Mouse (Mus musculus) thymus, adult 18-20 months (tissue): Measurements from ENCODE around the gene Map7d1.

Experiments used
- DNase-seq, 2 experiments: peaks; one replicate each; pipeline ENCODE4 v3.0.0; 2022; ENCODE audit warnings: mixed read lengths in 2 of 2

Gene Map7d1

DNA sequence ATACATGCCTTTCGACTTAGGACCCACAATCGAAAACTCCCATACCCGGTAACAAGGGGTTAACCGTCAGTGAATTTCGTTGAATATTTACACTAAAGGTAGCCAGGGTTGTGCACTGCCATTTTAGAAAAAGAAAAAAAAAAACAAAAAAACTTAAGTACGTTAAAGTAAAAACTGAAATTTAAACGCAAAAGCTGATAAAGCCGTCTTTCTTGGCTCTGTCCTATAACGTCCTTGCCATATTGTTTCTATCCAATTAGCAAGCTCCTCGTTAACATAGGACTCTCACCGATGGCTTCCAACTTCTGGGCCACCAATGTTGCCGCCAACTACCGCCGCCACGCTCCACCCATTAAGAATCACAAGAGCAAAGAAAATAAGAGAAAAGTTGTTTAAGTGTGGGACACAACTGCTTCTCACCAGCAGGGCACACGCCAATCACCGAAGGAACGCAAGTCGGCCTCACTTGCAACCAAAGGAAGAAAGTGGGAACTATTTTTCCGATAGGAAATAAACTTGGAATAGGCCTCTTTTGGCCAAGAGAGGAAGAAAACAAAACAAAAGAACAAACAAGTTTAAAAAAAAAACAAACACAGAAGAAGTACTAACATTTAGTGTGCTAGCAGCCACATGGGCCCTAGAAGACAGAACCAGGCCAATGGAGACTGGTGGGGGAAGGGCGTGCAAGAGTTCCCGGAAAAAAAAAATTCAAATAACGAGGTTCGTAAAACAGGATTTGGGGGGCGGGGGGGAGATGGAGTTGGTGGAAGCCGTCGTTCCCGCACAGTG is 54.4 kb downstream of the Map7d1 start:
- DNase-seq: peak; percentile 35 to 47

DNA sequence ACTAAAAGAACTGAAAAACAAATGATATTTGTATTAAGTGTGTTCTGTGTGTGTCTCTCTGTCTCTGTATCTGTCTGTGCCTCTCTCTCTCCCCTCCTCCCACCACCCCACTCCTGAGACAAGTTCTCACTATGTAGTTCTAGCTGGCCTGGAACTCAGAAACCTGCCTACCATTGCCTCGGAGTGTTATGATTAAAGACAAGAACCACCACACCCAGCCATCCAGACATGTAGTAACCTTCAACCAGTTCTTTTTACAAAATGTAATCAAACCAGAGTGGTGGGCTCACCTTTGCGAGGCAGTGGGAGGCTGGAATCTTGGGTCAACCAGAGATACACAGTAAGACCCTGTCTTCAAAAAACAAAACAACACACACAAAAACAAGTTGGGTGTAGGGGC is 55.5 kb downstream of the Map7d1 start:
- DNase-seq: no peak

DNA sequence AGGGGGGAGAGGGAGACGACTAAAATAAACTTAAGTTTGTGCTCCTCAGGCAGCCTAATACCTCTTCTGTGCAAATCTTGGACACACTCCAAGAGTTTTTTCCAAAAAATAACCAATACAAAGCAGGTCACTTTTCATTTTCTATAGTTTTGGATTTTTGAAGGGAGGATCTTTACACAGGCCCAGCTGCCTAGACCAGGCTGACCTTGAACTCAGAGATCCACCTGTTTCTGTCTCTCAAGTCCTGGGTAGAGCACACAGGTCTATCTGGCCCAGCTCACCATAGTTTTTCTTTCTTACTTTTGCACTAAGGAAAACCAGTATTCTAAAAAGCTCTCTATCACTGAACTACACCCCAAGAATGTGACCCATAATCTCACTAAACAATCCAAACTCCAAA is 56.1 kb downstream of the Map7d1 start:
- no peak for DNase-seq

DNA sequence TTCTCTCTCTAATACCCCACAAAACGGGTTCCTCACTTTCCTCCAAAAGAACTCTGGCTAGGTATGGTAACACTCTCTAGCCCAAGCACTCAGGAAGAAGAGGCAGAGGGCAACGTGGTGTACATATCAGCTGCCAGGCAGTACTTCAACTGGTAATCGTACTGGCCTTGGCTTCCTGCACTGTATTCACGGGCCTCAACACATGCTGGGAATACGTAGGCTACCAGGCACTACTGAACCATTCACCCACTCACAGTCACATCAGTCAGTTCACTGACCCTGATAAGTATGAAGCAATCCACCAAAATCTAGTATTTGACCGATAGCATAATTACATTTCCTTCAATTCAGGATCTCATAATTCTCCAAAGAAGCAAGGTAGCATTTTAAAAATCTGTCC is 56.6 kb downstream of the Map7d1 start:
- no peak for DNase-seq

DNA sequence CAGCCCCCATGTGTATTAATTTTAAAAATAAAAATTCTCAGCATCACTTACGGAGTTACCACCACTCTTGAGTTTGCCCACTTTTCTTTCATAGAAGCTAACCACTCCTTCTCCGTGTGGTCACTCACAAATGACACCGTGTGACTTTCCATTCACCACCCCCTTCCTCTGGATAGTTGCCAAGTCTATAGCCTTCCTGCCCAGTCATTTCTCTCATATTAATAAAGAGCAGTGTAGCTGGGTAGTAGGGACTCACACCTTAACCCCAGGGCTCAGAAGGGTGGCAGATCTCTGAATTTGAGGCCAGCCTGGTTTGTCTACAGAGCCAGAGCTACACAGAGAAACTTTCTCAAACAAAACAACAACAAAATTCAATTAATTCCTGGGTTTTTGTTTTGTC is 58.7 kb downstream of the Map7d1 start:
- DNase-seq: no peak

DNA sequence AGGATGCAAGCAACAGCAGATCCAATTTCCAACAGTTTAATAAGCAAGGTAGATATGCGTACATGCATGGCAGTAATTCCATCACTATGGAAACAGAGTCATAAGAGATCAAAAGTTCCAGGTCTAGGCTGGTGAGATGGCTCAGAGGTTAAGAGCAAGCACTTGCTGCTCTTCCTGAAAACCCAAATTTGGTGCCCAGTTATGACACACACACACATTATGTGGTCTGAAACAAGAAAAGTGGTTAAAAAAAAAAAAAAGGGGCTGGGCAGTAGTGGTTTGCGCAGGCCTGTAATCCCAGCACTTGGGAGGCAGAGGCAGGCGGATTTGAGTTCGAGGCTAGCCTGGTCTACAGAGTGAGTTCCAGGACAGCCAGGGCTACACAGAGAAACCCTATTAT is 61.2 kb downstream of the Map7d1 start:
- DNase-seq: no peak

DNA sequence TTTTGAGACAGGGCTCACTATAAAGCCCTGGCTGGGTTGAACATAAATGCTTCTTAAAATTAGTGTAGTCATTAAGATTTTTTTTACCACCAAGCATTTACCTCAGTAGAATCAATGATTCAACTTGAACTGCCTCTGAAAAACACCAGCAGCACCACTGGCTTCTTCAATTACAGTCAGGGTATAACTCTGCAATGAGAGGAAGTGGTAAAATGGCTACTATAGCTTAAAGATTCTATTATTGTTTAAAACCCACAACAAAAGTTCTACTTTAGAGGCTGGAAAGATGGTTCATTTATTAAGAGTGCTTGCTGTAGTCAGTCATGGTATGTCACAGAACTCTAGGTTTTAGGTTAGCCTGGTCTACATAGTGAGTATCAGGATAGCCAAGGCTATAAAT is 61.9 kb downstream of the Map7d1 start:
- DNase-seq: no peak

DNA sequence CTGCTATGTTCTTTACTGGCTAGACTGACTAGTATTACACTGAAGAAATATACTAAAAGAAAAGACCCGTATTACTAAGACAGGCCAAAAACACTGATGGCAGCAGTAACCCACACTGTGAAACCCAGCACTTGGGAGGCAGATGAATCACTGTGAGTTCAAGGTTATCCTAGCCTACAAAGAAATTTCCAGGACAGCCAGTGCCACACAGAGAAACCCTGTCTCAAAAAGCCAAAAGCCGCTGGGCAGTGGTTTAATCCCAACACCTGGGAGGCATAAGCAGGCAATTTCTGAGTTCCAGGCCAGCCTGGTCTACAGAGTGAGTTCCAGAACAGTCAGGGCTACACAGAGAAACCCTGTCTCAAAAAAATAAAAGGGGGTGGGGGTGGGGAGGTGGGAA is 65.5 kb downstream of the Map7d1 start:
- no peak for DNase-seq

DNA sequence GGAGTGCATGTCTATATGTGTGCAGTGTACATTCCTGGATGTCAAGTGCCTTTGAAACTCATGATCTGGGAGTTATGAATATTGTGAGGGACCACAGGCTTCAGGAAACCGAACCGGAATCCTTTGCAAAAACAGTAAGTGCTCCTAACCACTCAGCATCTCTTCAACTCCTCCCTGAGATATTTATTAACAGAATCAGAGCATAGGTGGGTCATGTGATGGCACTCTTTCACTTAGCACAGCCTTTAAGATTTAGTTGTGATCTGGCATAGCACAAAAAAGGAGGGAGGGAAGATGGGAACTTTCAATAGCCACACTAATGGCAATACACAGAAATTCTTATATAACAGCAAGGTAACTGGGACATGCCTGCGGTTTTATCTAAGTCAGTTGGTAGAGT is 69.0 kb downstream of the Map7d1 start:
- DNase-seq: no peak

DNA sequence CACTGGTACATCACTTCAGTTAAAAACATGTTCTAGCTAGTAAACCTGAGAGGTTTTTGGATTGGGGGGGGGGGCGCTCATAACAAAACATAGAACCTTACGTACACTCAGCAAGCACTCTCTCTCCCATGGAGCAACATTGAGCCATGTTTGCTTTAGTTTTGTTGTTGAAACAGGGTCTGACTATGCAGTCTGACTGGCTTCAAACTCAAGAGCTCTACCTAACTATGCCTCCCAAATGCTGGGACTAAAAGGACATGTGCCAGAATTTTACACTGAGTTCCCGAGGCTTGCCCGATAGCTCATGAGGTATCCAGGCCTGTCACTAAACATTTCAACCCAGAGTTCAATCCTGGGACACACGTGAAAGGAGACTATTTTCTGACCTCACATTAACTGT is 73.1 kb downstream of the Map7d1 start:
- DNase-seq: no peak
